Mouse (Mus musculus) forebrain, embryonic 10.5 days (tissue): Measurements from ENCODE around the gene Ugt2b1. TPM values are rescaled to one million over a fixed set of nuclear protein-coding genes. Genes with fewer than 3 reads are reported as not detected.

ENCODE experiments used
- DNase-seq: peaks from one replicate; pipeline ENCODE4 v3.0.0-alpha.2; 2017; ENCODE audit warnings: low spot score; ENCODE audit errors: extremely low spot score
- H3K27ac ChIP-seq: fragments of 300-500 bp; sonication (generic); 2 replicates; pipeline ENCODE4 v1.5.1; 2016; ENCODE audit warnings: mild to moderate bottlenecking
- H3K27me3 ChIP-seq: fragments of 300-500 bp; sonication (generic); 2 replicates; pipeline ENCODE4 v1.6.1; 2016; ENCODE audit warnings: mild to moderate bottlenecking; ENCODE audit not compliant: poor library complexity, severe bottlenecking
- H3K36me3 ChIP-seq: fragments of 300-500 bp; sonication (generic); replicated peaks from 2 replicates; pipeline ENCODE4 v1.6.1; 2016; ENCODE audit warnings: mild to moderate bottlenecking, moderate library complexity
- H3K4me1 ChIP-seq: fragments of 300-500 bp; sonication (generic); 2 replicates; pipeline ENCODE4 v1.6.1; 2016
- H3K4me3 ChIP-seq: fragments of 300-500 bp; sonication (generic); 2 replicates; pipeline ENCODE4 v1.5.1; 2016; ENCODE audit warnings: mild to moderate bottlenecking, moderate library complexity
- H3K9me3 ChIP-seq: fragments of 300-500 bp; sonication (generic); 2 replicates; pipeline ENCODE4 v1.6.1; 2016; ENCODE audit warnings: mild to moderate bottlenecking, moderate library complexity
- WGBS: fragments of 180-500 bp; shearing (Covaris S2); methylation state at CpG from one replicate; pipeline ENCODE4 v1.1.7; 2016; 5-methylcytosine and 5-hydroxymethylcytosine counted together
- polyA plus RNA-seq: library from polyadenylated mRNA; unstranded; fragments of >200 nt; fragmentation: Nextera tagmentation; extraction: Ambion mirVana; gene quantifications from 2 replicates; pipeline ENCODE4 v1.2.1, GENCODE M21; 2016

The Ugt2b1 gene
- polyA plus RNA-seq, 1 experiment from 2014 or later = not detected

- H3K27ac ChIP-seq = no peak overlapping the region
- H3K4me3 ChIP-seq = no peak overlapping the region
- no peaks in the 10 kb centered on the region for H3K4me1 ChIP-seq
- H3K27me3 ChIP-seq = no peaks in the 10 kb centered on the region
- WGBS = 64% methylated on average over 3 of the region's 3 CpGs
- no peak for DNase-seq
- no peaks in the 10 kb centered on the region for H3K9me3 ChIP-seq
- H3K36me3 ChIP-seq = no peaks in the 10 kb centered on the region
These were observed 39.7 kb downstream of the Ugt2b1 start for GRCm38 (mm10) chr5:86886620-86887019.

- no peak for DNase-seq
These were observed 54.5 kb downstream of the Ugt2b1 start for GRCm38 (mm10) chr5:86871877-86872276.

More at GRCm38 (mm10) chr5:86871877-86872276, 54.5 kb downstream of the Ugt2b1 start:
- no peak overlapping the region for H3K27ac ChIP-seq
- H3K36me3 ChIP-seq = no peaks in the 10 kb centered on the region
- no peaks in the 10 kb centered on the region for H3K27me3 ChIP-seq
- H3K4me3 ChIP-seq = no peak overlapping the region
- H3K9me3 ChIP-seq = 0 out of 2 replicates have a peak, but pooled peaks cover 2% of the 10 kb centered on the region
- H3K4me1 ChIP-seq = no peaks in the 10 kb centered on the region
- WGBS = 86% methylated on average over 1 of the region's 1 CpGs

Other genes with a start within 250 kb of the Ugt2b1 start
- gene Tmprss11e, start 180.7 kb downstream of the Ugt2b1 start, polyA plus RNA-seq = not detected in 2 replicates
- 39.7 and 40.2 TPM in 2 replicates for gene Ythdc1, start 122.3 kb downstream of the Ugt2b1 start, polyA plus RNA-seq
- gene Ugt2b34, start 19.6 kb downstream of the Ugt2b1 start, polyA plus RNA-seq = not detected in 2 replicates
- not detected in 2 replicates for gene Ugt2b35, start 74.3 kb upstream of the Ugt2b1 start, polyA plus RNA-seq
- gene Ugt2b36, start 166.0 kb upstream of the Ugt2b1 start, polyA plus RNA-seq = not detected in 2 replicates
- not detected in 2 replicates for gene Ugt2b5, start 213.8 kb upstream of the Ugt2b1 start, polyA plus RNA-seq